Mouse (Mus musculus): ENCODE results near the gene Kremen2. TPM values are rescaled to one million over a fixed set of nuclear protein-coding genes. Genes with fewer than 3 reads are reported as not detected.

The Kremen2 gene
- total RNA-seq, 2 experiments from 2014 or later: 0.36 TPM; not detected in 1

GRCm38 (mm10) chr17:23740136-23740584, 5.5 kb downstream of the Kremen2 start:
- DNase-seq (ENCODE audit: extremely low spot score in 1 of 2, low spot score in 2 of 2): peak; percentile 91 to 95
- intact Hi-C loops (cut with DNase I): no loop called here

GRCm38 (mm10) chr17:23739202-23740135, 6.2 kb downstream of the Kremen2 start:
- intact Hi-C loops (cut with DNase I): no loop called here
- peak in 1 of 2 experiments; percentile 59 for DNase-seq (ENCODE audit: extremely low spot score in 1 of 2, low spot score in 2 of 2)

DNA sequence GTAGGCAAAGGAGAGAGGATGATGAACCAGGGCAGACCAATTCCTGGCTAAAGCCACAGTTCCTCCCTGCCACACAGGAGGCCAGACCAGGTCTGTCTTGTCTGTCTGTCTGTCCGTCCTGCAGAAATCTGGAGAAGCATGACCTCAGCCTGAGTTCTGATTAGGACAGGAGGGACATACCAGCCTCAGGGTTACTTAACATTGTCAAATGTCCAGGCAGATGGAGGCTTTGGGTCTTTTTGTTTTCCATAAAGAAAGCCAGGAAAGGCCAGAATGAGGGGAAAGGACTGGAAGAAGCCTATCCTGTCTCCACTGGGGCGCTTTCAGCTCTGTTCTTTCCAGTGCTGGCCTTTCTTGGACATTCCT, 6.8 kb downstream of the Kremen2 start:
- intact Hi-C loops (cut with DNase I): no loop called here
- DNase-seq (ENCODE audit: extremely low spot score in 1 of 2, low spot score in 2 of 2): no peak

DNA sequence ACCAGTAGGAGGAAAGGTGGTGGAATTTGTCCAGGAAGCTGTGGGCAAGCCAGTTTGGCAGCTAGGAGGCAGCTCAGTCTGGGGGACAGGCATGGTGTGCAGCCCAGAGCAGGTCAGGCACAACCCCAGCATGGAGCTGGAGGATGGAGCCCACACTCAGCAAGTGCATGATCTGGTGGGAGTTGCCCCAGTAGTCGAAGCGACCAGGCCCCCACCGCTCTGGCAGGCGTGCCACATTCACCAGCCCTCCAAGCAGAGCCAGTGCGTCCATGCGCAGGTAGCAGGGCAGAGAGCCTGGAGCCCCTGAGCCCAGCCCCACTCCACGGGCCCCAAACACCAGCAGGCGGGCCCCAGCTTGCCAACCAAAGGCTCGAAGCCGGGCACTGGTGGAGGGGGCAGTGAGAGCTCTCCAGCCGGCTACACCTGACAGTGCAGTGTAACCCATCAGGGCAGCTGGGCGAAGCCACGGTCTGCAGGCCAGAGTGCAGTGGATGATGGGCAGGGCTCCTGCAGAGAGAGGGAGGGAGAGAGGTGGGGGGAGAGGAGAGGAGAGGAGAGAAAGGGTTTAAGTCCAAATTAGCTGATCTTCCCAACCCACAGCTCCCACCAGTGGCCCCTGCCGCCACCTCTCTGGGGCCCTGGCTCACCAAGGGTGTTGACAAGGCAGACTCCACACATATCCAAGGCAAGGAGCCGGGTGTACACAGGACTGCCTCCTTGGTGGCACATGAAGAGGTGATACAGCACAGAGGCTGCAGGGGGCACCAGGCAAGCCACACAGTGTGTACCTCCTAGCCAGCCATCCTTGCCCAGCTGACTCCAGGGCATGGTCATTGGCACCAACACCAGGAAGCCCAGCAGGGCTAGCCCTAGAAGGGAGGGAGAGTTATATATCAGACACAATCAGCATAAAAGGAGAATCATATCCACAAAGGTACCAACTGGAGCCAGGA, 7.9 kb downstream of the Kremen2 start:
- DNase-seq (ENCODE audit: extremely low spot score in 1 of 2, low spot score in 2 of 2): no peak
- intact Hi-C loops (cut with DNase I): no loop called here

DNA sequence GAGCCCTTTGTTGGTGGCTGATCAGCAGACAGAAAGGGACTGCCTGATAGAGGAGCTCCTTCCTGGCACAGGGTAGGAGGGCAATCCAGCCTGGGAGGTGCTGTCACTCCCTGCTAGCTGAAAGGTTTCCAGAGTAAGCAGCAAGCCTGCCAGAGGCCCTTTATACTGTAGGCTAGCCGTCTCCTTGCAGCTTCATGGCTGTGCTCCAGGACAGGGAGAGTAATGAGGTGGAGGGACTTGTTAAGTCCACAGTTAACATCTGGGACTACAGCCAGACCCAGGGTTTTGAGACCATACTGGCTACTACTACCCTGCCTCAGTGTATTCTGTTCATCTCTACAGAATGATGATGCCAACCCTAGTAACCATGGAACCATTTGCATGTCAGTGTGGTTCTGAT, 11.3 kb downstream of the Kremen2 start:
- intact Hi-C loops (cut with DNase I): no loop called here
- DNase-seq (ENCODE audit: extremely low spot score in 1 of 2, low spot score in 2 of 2): no peak

- DNase-seq (ENCODE audit: extremely low spot score in 1 of 2, low spot score in 2 of 2): no peak
- intact Hi-C loops (cut with DNase I): no loop called here
Observed at GRCm38 (mm10) chr17:23730441-23730840, 15.2 kb downstream of the Kremen2 start.

DNA sequence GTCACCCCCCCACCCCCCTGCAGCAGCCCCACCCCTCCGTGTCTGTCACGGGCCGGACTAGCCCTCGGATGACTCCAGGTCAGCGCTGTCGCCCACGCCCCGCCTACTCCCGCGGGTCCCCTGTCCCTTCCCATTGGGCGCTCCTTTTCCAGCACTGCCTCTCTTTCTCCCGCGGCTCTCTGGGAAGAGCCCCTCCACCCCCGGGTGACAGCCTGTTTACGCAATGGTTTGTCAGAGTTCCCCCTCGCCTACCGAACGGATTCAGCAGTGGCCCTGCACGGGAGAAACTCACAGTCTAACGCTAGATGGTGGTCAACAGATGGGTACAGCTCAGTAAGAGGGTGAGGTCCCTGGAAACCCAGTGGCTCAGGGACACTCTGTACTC, 18.9 kb downstream of the Kremen2 start:
- DNase-seq (ENCODE audit: extremely low spot score in 1 of 2, low spot score in 2 of 2): peak; percentile 59 to 91
- intact Hi-C loops (cut with DNase I): no loop called here

GRCm38 (mm10) chr17:23725999-23726757, 19.5 kb downstream of the Kremen2 start, which contains the start of gene Pkmyt1:
TSS of gene Pkmyt1 (plus strand) at chr17:23726336.
- peak; percentile 90 to 97 for DNase-seq (ENCODE audit: extremely low spot score in 1 of 2, low spot score in 2 of 2)
- intact Hi-C loops (cut with DNase I): no loop called here

DNA sequence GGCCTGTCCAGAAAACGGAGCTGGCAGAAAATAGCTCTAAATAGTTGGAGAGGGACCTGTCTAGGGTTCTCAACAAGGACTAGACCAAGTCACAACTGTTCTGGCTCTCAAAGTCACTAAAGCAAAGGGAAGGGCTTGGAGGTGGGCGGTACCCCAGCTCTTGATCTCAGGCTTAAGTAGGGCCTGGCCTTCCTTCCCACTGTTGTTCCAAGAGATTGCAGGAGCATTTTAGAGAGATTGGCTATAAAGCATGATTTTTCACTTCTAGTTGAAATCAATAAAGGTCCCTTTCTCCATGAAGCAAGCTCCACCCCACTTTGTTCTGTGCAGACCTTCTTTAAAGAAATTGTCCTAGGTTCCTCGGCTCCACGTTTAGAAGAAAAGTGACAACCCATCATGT, 20.2 kb downstream of the Kremen2 start:
- intact Hi-C loops (cut with DNase I): no loop called here
- DNase-seq (ENCODE audit: extremely low spot score in 1 of 2, low spot score in 2 of 2): no peak

GRCm38 (mm10) chr17:23722376-23723125, 23.1 kb downstream of the Kremen2 start, which contains the start of gene 1520401A03Rik:
TSS of gene 1520401A03Rik (minus strand) at chr17:23722783.
- intact Hi-C loops (cut with DNase I): no loop called here
- DNase-seq (ENCODE audit: extremely low spot score in 1 of 2, low spot score in 2 of 2): no peak

GRCm38 (mm10) chr17:23721886-23722285, 23.7 kb downstream of the Kremen2 start:
- intact Hi-C loops (cut with DNase I): no loop called here
- no peak for DNase-seq (ENCODE audit: extremely low spot score in 1 of 2, low spot score in 2 of 2)

GRCm38 (mm10) chr17:23719455-23719854, 26.2 kb downstream of the Kremen2 start:
- intact Hi-C loops (cut with DNase I): no loop called here
- no peak for DNase-seq (ENCODE audit: extremely low spot score in 1 of 2, low spot score in 2 of 2)

GRCm38 (mm10) chr17:23717003-23717402, 28.6 kb downstream of the Kremen2 start:
- DNase-seq (ENCODE audit: extremely low spot score in 1 of 2, low spot score in 2 of 2): no peak
- intact Hi-C loops (cut with DNase I): no loop called here

GRCm38 (mm10) chr17:23706212-23706611, 39.4 kb downstream of the Kremen2 start:
- DNase-seq (ENCODE audit: extremely low spot score in 1 of 2, low spot score in 2 of 2): peak; percentile 47 to 82
- intact Hi-C loops (cut with DNase I): loop anchor here (5.0 to 10.0 kb wide), 2 partner anchors 134 to 511 kb away; partner anchors contain the start of gene Zfp40

GRCm38 (mm10) chr17:23705525-23706104, 40.0 kb downstream of the Kremen2 start:
- no peak for DNase-seq (ENCODE audit: extremely low spot score in 1 of 2, low spot score in 2 of 2)
- intact Hi-C loops (cut with DNase I): loop anchor here (5.0 to 10.0 kb wide), 2 partner anchors 133 to 511 kb away; partner anchors contain the start of gene Zfp40

- peak in 1 of 2 experiments; percentile 63 for DNase-seq (ENCODE audit: extremely low spot score in 1 of 2, low spot score in 2 of 2)
- intact Hi-C loops (cut with DNase I): loop anchor here (5.0 to 10.0 kb wide), 2 partner anchors 132 to 510 kb away; partner anchors contain the start of gene Zfp40
Observed at GRCm38 (mm10) chr17:23704741-23705140, 40.9 kb downstream of the Kremen2 start.

DNA sequence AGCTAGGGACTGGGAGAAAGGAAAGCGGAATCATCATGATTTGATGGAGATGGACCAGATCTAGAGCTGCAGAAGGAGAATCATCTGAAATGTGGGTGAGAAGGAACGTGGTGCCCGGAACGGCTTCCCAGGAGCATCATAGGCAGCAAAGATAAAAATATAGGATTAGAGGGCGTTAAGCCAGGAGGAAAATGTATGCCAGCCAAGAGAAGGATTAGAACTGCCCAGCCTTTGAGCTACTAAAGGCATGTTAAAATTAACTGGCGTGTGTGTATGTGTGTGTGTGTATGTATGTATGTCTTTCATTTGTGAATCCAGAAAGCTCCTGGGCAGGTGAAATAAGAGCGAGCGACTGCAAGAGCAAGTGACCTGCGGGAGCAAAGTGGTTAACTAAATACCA, 42.3 kb downstream of the Kremen2 start:
- DNase-seq (ENCODE audit: extremely low spot score in 1 of 2, low spot score in 2 of 2): no peak

More for the DNA sequence above, 42.3 kb downstream of the Kremen2 start:
- intact Hi-C loops (cut with DNase I): loop anchor here (10.0 kb wide), 1 partner anchor 508 kb away; the partner anchor contains the start of gene Zfp40
